Mouse (Mus musculus): ENCODE data around the gene Pdia3.
A peak's percentile ranks its signal among the peaks of the same experiment; 100 is the strongest.
"Not testable (repeated sequence)": the region's sequence is repeated elsewhere in the genome, so short reads cannot be mapped to it uniquely, and the experiment has no call there.

Pdia3 gene

DNA sequence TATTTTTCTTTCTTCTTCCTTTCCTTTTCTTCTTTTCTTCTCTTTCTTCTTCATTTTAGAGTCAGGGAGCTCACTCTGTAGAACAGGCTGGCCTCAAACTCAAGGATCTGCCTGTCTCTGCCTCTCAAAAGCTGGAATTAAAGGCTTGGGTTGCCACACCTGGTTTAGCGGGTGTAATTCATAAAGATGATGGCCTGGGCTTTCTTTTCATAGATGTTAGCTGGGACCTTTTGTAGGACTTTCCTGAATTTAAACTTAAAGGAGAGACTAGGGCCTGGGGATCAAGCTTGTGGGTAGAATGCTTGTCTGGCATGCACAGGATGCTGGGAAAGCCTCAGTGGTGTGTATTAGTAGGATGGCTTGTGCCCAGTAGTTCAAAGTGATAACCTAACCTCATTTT, 30.6 kb downstream of the Pdia3 start, which contains the start of gene Ell3:
Gene Ell3 (minus strand): TSS at position 101 of the 400 bp plus-strand sequence.
- DNase-seq: no peak

DNA sequence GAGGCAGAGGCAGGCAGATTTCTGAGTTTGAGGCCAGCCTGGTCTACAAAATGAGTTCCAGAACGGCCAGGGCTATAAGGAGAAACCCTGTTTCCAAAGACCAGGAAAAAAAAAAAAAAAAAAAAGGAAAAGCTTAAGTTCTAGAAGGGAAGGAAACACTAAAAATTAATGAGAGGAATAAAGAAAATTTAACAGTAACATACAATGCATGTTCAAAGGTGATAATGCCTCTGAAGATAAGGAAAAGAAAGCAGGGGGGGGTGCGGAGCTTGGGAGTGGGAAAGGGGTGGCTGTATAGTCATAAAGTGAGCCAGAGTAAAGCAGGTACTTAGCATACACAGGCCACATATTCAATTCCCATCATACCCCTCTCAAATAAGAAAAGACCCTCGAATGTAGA, 31.5 kb downstream of the Pdia3 start:
- no peak for DNase-seq

DNA sequence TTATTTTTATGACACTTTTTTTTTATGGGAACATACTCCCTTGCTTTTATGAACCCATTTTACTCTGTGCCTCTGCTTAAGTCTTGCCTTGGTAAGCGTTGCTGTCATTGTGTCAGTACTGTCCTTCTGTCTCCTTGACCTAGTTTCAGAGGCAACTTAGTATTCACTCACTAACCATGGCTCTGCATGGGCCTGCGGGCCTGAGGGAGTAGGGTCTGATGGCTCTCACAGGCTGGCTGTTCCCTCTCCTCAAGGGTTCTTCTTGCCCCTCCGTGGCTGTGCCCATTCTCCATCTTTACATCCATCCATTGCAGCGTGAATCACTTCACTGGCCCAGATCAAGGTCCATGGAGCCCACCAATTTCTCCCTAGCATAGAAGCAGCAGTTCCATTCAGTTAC, 32.9 kb downstream of the Pdia3 start:
- DNase-seq: no peak

DNA sequence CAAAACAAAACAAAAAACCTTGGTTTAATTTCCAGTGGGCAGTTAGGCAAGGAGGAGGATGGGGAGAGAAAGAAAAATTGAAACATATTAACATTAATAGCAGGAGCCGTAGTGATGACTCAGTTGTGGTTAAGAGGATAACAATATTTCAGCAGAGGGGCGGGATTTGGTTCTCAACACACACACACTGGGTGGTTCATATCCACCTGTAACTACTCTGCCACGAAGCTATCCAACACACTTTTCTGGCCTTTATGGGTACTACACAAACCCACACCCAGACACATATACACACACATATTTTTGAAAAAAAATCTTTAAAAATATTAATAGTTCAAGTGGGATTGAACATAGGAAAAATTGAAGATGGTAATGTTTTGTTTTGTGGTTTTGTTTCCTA, 33.4 kb downstream of the Pdia3 start:
- DNase-seq: no peak

DNA sequence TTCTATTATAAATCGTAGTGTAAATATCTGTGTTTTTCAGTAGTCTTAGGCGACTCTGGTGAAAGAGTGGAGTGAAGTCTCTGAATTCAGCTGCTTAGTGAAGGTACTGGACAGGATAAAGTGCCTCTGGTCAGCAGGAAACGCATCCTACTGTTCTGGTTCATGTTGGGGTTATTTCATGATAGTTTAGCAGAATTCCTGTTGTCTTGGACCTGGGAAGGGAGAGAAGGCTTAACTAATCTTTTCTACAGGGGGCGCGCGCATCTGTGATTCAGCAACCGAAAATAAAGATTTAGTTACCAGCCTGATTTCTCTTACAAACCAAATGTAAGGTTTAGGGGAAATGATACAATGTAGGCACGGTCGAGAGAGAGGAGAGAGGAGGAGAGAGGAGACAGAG, 34.6 kb downstream of the Pdia3 start:
- peak; percentile 63 to 72 for DNase-seq

DNA sequence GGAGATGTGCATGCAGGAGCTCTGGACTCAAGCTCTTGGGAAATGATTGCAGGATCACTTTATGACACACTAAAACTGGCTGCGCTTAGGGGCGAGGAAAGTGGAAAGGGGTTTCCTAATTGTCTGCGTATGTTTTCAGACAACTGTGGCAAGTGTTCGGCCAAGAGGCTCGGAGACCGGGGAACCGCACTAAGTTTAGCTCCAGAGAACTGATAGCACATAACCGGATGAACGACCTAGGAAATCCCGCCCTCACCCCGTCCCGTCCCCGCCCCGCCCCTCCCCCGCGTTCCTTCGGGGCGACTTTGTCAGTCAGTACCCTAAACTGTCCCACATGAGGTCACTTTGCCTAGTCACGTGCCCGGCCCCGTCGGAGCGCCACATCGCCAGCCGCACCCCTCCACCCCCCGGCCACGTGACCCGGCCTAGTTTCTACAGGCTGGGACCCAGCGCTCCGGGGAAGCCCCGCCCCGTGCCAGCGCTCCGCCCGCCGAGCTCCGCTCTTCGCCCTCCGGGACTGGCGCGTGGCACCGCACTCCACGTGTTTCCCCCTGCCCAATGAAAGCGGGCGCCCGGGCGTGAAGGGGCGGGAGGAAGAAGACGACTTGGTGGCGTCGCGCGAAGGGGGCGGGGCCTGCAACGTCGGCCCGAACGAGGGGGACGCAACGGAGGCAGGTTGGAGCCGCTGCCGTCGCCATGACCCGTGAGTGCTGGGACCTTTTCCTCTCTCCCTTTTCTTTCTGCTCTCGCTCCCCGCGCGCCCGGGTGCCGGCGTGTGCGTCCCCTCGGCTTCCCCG, 35.4 kb downstream of the Pdia3 start, which contains the start of gene Serf2:
Gene Serf2 (plus strand): TSS at position 457 of the 797 bp plus-strand sequence.
- peak; percentile 100 for DNase-seq

DNA sequence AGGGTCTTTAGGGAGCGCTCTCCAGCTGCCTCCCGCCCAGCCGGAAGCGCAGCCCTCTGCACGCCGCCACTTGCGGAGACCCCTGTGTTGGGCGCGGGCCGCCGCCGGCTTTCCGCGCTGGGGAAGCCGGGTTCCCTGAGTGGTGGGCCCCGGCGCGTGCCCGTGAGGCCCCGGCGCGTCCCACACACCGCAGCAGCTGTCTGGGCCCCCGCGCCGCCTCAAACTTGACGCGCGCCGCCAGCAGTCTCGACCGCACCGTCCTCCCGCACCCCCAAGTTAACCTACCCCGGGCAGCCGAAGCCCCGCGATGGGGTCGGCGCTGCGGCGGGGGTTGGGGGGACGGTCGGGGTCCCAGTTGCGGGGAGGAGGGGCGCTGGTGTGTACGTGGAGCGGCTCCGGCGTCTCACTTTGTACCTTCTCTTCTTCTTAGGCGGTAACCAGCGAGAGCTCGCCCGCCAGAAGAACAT, 36.0 kb downstream of the Pdia3 start:
- DNase-seq: no peak

DNA sequence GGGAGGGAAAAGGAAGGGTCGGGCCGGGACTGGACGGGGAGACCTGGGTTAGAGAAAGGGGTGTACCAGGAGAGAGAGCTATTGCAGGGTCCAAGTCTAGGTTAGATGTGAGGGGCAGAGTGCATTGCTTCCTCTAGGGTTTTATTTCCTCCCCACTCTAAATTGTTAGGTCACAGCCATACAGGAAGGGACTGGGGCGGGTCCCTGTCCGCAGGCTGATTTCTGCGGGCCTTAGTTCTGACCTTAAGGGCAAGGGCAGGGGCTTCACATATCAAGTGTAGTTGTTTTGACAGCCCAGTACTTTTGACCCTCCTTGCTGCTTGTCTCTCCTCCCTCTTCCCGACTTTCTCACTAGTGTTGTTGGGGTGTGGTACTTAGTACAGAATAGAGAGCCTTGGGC, 36.5 kb downstream of the Pdia3 start:
- peak in 1 of 2 experiments; percentile 24 for DNase-seq

DNA sequence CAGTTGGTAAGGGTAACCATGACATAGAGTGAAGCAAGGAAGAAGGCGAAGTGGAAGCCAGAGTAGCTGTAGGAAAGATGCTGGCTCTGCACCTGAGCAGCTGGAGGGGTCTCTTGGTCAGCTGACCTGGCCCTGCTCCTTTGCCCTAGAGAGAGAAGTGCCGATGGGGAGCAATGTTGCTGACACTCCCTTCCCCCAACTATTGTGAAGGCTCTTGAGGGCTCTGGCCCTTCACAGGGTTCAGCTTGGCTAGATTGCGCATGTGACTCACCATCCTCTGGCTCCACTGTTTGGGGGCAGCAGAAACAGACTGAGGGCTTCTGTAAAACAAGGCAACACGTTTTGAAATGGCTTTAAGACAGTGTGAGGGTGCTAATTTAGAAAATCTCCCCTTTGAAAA, 38.8 kb downstream of the Pdia3 start:
- DNase-seq: no peak

DNA sequence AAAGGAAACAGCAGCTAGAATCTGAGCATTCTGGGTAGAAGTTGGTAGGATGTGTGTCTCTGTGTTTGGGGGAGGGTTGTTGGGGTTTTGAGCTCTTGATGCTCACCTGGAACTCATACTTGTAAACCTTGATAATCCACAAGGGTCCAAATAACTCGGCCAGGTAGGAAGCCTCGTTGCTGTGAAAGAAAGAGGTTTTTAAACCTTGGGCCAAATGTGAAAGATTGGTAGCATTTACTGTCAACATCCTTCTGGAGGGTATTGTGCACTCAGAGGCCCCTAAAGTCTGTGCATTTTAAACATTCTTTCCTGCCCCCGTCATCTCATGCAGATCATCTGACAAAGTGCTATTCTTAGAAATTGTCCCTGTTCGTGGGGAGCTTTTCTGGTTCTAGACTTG, 39.4 kb downstream of the Pdia3 start, which contains the start of gene Hypk:
Gene Hypk (plus strand): TSS at position 301 of the 400 bp plus-strand sequence.
- DNase-seq: no peak

DNA sequence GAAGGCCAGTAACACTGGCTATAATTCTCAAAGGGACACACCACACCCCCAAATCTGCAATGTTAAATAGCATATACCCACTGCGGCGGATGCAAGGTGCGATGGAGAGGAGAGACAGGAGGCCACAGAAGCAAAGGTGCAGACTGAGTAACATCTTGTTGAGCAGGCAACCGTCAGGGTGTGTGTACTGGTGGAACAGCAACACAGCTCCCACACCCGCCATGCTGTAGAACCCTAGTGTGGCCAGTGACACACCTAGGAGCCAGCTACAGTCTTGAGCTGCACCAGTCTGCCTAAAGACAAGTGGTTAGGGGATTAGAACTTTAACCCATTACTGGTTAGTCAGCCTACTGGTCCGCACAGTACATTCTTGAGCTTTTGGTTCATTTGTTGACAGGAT, 40.3 kb downstream of the Pdia3 start:
- DNase-seq: no peak

DNA sequence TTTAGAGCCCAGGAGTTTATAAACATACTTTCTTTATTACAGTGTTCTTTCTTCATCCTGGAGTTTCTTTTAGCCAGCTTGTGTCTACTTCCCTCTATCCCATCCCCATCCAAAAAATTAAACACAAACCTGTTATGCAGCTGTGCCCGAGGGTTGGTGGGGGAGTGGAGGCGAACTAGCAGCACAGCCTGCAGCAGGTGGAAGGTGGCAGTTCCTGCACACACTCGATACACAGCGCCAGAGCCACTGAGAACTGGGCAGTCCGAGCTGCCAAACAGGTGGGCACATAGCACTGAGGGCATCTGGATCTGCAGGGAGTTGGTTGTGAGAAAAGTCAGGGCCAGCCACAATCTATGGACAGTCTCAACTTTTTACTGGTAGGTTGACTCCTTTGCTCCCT, 42.0 kb downstream of the Pdia3 start:
- no peak for DNase-seq

DNA sequence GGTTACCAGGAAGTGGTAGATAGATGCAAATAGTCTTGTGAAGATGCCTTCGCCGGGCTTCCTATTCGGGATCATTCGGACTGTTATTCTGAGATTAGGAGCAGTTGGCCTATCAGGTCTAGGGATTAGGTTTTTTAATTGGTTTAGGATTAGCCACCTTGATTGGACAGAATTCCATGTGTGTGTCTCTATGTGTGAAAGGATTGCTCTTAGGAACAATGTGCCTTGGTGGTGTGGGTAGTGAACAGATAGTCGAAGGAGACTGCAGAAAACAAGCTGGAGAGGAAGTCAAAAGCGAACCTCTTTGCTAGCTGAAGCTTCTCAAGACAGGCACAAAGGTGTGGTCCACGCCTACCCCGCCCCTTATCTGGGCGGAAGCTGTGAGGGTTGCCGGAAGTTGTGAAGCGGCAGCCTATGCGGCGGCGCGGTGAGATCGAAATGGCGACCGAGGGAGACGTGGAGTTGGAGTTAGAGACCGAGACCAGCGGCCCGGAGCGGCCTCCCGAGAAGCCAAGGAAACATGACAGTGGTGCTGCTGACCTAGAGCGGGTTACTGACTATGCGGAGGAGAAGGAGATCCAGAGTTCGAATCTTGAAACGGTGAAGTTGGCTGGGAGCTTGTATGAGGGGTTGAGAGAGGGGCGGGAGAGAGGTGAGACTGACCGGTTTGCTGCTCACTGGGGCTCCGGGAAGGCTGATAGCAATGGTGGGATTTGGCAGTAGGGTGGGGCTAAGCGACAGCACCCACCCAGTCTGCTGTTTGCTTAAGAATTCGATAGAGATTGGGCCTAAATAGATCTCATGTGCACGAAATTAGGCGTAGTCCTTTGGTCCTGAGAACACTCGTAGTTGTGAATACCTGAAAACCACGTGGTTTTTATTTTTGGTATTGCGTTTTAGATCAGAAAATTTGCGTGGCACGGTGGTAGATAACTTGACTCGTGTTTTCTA, 43.4 kb downstream of the Pdia3 start, which contains the start of gene Serinc4:
Gene Serinc4 (minus strand): TSS at position 90 of the 951 bp plus-strand sequence.
- peak; percentile 87 to 93 for DNase-seq

DNA sequence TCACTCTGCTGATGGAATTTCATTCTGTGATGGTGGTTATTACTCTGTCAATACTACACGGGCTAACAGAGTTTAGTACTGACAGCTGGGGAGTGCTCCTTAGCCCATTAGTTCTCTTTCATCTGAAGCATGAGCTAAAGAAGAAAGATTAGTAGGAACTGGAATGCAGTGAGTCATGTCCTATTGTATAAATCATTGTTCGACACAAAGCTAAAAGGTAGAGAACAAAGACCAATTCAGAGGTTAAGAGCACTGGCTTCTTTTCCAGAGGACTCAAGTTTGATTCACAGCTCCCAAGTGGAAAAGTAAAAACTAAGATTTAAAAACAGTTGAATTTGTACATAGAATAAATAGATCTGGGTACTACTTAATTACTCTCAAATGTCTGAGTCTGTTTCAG, 46.5 kb downstream of the Pdia3 start:
- DNase-seq: no peak

DNA sequence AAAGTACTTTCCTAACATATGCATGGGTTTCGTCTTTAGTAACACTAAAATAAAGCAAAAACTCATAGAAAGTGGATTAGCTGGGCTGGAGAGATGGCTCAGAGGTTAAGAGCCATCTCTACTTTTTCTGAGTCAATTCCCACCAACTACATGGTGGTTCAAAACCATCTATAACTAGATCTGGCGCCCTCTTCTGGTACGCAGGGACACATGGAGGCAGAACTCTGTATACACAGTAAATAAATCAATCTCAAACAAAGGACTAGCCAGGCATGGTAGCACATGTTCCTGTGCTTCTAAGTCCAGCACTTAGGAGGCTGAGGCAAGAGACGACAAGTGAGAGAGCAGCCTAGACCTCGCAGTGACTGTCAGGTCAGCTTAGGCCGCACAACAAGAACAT, 55.4 kb downstream of the Pdia3 start:
- not testable (repeated sequence) for DNase-seq

DNA sequence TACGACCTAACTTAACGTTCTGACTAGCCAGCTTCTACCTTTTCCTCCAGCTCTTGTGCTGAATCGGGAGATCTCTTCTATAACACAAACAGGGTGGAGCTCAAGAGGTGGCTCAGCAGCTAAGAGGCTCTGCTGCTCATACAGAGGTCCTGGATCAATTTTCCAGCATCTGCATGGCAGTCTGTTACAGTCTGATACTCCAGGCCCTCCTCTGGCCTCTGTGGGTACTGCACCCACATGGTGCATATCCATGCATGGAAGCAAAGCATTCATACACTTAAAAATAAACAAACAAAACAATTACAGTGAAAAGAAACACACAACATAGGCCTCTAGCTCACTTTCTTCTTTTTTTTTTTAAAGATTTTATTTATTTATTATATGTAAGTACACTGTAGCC, 59.2 kb downstream of the Pdia3 start:
- not testable (repeated sequence) for DNase-seq

DNA sequence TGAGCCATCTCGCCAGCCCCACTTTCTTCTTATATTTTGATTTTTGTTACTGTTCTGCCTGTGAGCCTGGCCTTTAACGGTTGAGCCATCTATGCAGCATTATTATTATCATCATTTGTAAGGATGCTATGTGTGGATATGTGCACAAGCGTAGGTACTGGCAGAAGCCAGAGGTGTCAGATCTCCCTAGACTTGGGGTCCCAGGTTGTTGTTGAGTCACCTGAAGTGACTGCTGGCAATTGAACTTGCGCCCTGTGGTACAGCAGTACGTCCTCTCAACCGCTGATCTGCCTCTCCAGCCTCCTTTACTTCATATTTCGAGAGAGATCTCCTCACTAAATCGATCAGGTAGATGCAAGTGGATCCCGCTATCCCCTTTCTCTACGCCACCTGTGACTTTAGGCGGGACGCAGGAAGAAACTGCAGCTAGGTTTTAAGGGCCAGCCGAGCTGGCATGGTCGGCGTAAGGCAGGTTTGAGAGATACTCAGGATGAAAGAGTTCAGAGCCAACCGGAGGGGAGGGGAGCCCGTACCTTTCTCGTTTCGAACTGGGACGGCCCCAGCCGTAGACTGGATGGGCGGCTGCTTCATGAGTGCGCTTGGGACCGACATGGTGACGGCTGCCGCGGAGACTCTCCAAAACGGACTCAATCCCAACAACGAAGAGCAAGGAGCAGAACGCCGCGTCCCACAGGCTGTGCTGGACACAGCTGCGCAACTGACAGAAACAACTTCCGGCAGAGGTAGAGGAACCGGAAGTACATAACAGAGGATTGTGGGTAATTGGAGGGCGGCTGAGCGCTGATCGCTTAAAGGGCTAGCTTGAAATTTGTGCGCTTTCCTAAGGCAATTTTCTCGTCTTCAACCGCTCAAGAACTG, 60.0 kb downstream of the Pdia3 start, which contains the start of gene Mfap1b:
Gene Mfap1b (minus strand): TSS at position 767 of the 879 bp plus-strand sequence.
- peak; percentile 79 to 86 for DNase-seq

DNA sequence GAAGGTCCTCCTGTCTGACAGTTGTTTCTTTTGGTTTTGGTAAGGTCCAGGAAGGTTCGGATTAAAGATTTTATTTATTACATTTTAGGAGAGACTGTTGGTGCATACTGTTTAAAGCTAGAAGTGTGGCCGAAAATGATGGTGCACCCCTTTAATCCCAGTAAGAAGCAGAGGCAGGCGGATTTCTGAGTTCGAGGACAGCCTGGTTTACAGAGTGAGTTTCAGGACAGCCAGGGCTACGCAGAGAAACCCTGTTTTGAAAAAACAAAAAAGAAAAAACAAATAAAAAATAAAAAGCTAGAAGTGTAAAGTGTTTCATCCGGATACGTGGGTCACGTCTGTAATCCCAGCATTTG, 60.6 kb downstream of the Pdia3 start:
- DNase-seq: no peak

DNA sequence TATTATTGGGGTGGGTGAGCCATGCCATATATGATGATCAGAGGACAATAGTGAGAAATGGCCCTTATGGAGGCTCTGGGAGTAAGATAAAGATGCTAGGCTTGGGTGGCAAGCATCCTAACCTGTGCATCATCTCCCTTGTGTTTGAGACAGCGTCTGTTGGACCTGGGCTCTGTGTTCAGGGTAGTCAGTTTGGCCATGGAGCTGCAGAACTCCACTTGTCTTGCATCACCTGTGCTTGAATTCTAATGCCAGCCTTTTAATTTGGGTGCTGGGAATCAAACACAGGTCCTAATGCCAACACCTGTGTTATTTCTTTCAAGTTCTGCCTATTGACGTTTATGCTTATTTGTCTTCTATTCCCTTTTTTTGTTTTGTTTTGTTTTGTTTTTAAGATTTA, 61.7 kb downstream of the Pdia3 start:
- DNase-seq: not testable (repeated sequence)

DNA sequence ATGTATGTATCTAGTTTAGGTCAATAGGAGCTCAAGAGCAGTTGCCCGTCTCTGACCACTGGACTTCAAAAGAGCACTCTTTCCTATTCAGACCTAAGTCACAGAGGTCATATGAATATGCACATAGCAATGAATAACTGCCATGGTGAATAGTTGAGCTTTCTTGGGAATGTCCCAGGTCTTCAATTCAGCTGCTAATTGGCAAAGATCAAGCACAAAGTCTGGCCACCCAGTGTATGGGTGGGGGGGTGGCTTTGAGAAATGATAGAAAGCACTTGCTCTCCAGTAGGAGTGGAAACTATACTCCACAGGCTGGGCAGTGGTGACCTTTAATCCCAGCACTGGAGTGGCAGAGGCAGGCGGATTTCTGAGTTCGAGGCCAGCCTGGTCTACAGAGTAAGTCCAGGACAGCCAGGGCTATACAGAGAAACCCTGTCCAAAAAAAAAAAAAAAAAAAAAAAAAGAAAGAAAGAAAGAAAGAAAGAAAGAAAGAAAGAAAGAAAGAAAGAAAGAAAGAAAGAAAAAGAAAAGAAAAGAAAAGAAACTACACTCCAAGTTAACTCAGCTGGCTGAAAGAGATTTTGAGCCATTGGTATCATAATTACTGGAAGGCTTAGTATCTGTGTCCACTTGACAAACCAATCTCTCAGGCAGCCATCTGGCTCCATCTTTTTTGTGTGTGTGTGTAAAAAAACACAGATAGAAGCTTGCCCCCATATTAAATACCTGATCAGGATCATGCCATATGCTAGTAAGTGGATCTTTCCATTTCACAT, 64.1 kb downstream of the Pdia3 start:
- DNase-seq: no peak

DNA sequence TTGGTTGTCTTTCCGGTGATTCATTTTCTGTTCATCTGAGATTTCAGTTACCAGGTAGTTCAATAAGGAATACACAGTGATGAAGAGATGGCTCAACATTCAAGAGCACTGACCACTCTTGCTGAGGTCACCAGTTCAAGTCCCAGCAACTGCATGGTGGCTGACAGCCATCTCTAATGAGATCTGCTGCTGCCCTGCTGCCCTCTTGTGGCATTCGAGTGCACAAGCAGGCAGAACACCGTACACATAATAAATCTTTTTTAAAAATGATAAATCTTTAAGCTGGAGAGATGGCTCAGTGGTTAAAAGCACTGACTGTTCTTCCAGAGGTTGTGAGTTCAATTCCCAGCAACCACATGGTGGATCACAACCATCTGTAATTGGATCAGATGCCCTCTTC, 66.9 kb downstream of the Pdia3 start:
- DNase-seq: peak; percentile 29 to 47
